Mouse (Mus musculus): ENCODE measurements at regions not wholly inside any gene's neighbourhood (a gene's known extent, or its start where the extent isn't known, plus 50 kb on each side); places are given as distances from the start of the nearest gene placed in this dataset.

DNA sequence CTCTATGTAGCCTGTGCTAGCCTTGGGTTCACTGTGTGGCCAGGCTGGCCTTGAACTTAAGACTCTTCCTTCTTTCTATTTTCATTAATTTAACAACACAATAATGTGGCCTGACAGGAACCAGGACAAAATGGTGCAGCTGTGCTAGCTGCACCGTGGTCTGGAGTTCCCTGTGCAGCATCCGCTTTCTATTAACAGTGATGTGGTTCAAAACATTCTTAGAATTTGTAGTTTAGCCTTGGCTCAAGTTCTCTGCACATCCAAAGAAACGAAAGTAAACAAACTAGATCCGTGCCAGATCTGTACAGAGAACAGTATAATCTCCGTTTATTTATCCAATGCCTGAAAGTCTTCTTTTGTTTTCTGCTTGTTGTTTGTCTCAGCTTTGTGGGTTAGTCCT lies 88.5 kb downstream of the Irx1 start:
- Histone ChIP-seq H3K36me3 (ENCODE audit: control insufficient read depth, insufficient read depth, low read length) (no peaks in the 10 kb centered on the region), H3K4me1 (ENCODE audit: control insufficient read depth, insufficient read depth, low read length) (no peaks in the 10 kb centered on the region), H3K27ac (replicated peaks; ENCODE audit: low read depth, low read length) (no peak overlapping the region; the same call in 1 of the 2 replicates), H3K9ac (ENCODE audit: low read depth, low read length) (no peak overlapping the region), H3K4me3 (ENCODE audit: low read depth, low read length) (no peak overlapping the region), H3K9me3 (ENCODE audit: control insufficient read depth, low read length) (no peaks in the 10 kb centered on the region), H3K4me2 (ENCODE audit: low read depth, low read length) (peak overlapping the region; percentile 12; the same call in 1 of the 2 replicates), H3K27me3 (replicated peaks; ENCODE audit: control insufficient read depth, insufficient read depth, low read length) (no peaks in the 10 kb centered on the region)
- 41% methylated on average over 5 of the region's 5 CpGs for WGBS
- DNase-seq (ENCODE audit: low spot score) (peak; percentile 70), ATAC-seq (ENCODE audit: low read depth) (no peak; the same call in 1 of the 2 replicates)

DNA sequence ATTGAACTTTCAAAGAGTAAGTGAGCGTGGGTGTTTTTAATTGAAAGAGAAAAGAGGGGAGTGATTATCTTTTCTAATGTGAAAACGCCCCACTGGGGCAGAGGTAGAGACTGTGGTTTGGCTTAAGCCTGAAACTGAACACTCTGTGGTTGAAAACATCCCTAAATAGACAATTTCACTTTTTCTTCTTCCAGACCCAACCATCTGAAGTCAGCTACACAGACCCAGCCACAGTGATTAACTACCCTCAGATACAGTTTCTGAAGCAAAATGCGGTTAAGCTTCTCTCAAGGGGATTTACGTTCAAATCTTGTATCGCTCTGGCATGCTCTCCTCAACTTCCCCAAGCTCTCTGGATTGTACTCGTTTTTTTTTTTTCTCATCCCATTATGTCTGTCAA lies 94.8 kb downstream of the Irx1 start:
- ATAC-seq (ENCODE audit: low read depth) (peak; percentile 62; the same call in 1 of the 2 replicates), DNase-seq (ENCODE audit: low spot score) (peak; percentile 86)
- H3K27me3 ChIP-seq (replicated peaks; ENCODE audit: control insufficient read depth, insufficient read depth, low read length) = no peaks in the 10 kb centered on the region
- H3K4me2 ChIP-seq (ENCODE audit: low read depth, low read length) = no peak overlapping the region
- 34% methylated on average over 6 of the region's 6 CpGs for WGBS
- no peak overlapping the region for H3K27ac ChIP-seq (replicated peaks; ENCODE audit: low read depth, low read length)
- H3K4me3 ChIP-seq (ENCODE audit: low read depth, low read length) = no peak overlapping the region
- no peaks in the 10 kb centered on the region for H3K4me1 ChIP-seq (ENCODE audit: control insufficient read depth, insufficient read depth, low read length)
- H3K9ac ChIP-seq (ENCODE audit: low read depth, low read length) = no peak overlapping the region
- no peaks in the 10 kb centered on the region for H3K36me3 ChIP-seq (ENCODE audit: control insufficient read depth, insufficient read depth, low read length)
- H3K9me3 ChIP-seq (ENCODE audit: control insufficient read depth, low read length) = no peaks in the 10 kb centered on the region

- Histone ChIP-seq H3K9ac (ENCODE audit: low read depth, low read length) (no peak overlapping the region), H3K27ac (replicated peaks; ENCODE audit: low read depth, low read length) (no peak overlapping the region), H3K4me3 (ENCODE audit: low read depth, low read length) (no peak overlapping the region), H3K4me2 (ENCODE audit: low read depth, low read length) (no peak overlapping the region), H3K27me3 (replicated peaks; ENCODE audit: control insufficient read depth, insufficient read depth, low read length) (no peaks in the 10 kb centered on the region; the same call in 1 of the 2 replicates), H3K9me3 (ENCODE audit: control insufficient read depth, low read length) (no peaks in the 10 kb centered on the region), H3K36me3 (ENCODE audit: control insufficient read depth, insufficient read depth, low read length) (no peaks in the 10 kb centered on the region), H3K4me1 (ENCODE audit: control insufficient read depth, insufficient read depth, low read length) (no peaks in the 10 kb centered on the region)
- DNase-seq (ENCODE audit: low spot score) (no peak), ATAC-seq (ENCODE audit: low read depth) (no peak)
- 76% methylated on average over 7 of the region's 7 CpGs for WGBS
Observed at GRCm38 (mm10) chr13:71853426-71854025, 110.0 kb downstream of the Irx1 start.

DNA sequence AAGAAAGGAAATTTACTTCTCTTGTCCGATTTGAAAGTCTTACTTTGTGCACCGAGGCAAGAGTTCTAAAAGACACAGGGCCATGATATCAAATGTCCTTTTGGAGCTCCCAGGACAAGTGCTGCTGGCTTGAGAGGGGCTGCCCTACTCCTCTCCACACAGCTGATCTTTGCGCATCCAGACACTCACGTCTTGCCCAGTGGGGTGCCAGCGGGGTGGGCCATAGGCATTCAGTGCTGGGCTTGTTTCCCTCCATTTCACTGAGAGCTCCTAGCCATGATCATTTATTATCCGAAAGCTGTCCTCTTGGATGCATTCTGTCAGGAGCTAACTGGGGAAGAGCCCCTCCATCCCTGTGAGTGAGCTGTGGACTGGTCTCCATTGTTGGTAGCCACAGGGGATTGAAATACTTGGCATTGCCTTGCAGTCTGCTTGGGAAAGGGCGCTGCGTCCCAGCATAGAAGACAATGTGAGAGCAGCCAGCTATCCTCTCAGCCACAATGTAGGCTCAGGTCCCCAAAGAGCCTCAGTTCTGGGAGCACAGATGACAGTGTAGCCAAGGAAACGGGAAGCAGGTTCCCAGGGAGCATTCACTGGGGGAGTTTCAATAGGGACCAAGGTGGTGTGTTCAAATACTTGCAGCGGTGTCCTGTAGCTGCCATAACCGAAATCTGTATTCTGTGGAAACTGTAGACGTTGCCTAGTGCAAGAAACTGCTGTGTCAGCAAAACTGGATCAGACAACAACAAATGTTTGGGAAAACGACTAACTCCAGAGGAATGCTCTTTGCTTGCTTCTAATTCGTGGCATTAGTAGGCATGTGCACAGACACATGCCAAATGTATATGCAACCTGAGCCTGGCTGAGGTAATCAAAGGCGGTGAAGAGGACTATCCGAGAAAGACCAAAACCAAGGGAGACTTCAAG lies 159.2 kb downstream of the Irx1 start:
- no peak overlapping the region for H3K9ac ChIP-seq (ENCODE audit: low read depth, low read length)
- ATAC-seq (ENCODE audit: low read depth) (no peak), DNase-seq (ENCODE audit: low spot score) (peak; percentile 26)
- H3K27ac ChIP-seq (replicated peaks; ENCODE audit: low read depth, low read length) = no peak overlapping the region
- no peak overlapping the region for H3K4me2 ChIP-seq (ENCODE audit: low read depth, low read length)
- H3K9me3 ChIP-seq (ENCODE audit: control insufficient read depth, low read length) = no peaks in the 10 kb centered on the region
- H3K4me3 ChIP-seq (ENCODE audit: low read depth, low read length) = no peak overlapping the region
- H3K27me3 ChIP-seq (replicated peaks; ENCODE audit: control insufficient read depth, insufficient read depth, low read length) = no peaks in the 10 kb centered on the region
- no peaks in the 10 kb centered on the region for H3K4me1 ChIP-seq (ENCODE audit: control insufficient read depth, insufficient read depth, low read length)
- WGBS = 59% methylated on average over 16 of the region's 16 CpGs
- H3K36me3 ChIP-seq (ENCODE audit: control insufficient read depth, insufficient read depth, low read length) = no peaks in the 10 kb centered on the region

DNA sequence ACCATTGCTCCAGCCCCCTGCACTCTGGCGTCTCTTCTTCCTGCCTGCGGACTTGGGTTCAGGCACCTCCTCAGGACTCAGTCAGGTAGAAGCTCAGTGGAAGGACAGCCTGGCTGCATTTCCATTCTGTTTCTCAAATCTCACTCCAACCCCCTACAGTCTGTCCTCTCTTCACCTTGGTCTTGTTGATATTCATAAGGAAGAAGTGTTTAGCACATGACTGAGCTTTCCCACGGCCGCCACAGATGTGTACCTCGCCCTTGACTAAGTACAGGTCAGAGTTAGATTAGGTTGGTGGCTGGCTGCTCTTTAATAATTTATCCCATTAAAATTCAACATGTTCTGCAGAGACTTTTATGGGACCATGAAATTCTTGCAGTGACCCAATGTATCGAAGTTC lies 165.2 kb downstream of the Irx1 start:
- WGBS = 83% methylated on average over 6 of the region's 6 CpGs

GRCm38 (mm10) chr13:71784740-71785139 lies 178.8 kb downstream of the Irx1 start:
- Histone ChIP-seq H3K9me3 (ENCODE audit: control insufficient read depth, low read length) (peaks cover 7% of the 10 kb centered on the region; the same call in 1 of the 2 replicates), H3K27ac (replicated peaks; ENCODE audit: low read depth, low read length) (no peak overlapping the region), H3K36me3 (ENCODE audit: control insufficient read depth, insufficient read depth, low read length) (no peaks in the 10 kb centered on the region), H3K4me2 (ENCODE audit: low read depth, low read length) (no peak overlapping the region), H3K4me3 (ENCODE audit: low read depth, low read length) (no peak overlapping the region), H3K27me3 (replicated peaks; ENCODE audit: control insufficient read depth, insufficient read depth, low read length) (no peaks in the 10 kb centered on the region), H3K9ac (ENCODE audit: low read depth, low read length) (no peak overlapping the region), H3K4me1 (ENCODE audit: control insufficient read depth, insufficient read depth, low read length) (no peaks in the 10 kb centered on the region; the same call in 1 of the 2 replicates)
- WGBS = 52% methylated on average over 10 of the region's 10 CpGs
- peak; percentile 61 for DNase-seq (ENCODE audit: low spot score)
- ATAC-seq (ENCODE audit: low read depth) = peak; percentile 41; the same call in 1 of the 2 replicates

More for the DNA sequence above, 165.2 kb downstream of the Irx1 start:
- Histone ChIP-seq H3K9me3 (ENCODE audit: control insufficient read depth, low read length) (no peaks in the 10 kb centered on the region), H3K4me2 (ENCODE audit: low read depth, low read length) (no peak overlapping the region), H3K4me3 (ENCODE audit: low read depth, low read length) (no peak overlapping the region), H3K4me1 (ENCODE audit: control insufficient read depth, insufficient read depth, low read length) (no peaks in the 10 kb centered on the region), H3K27ac (replicated peaks; ENCODE audit: low read depth, low read length) (no peak overlapping the region), H3K27me3 (replicated peaks; ENCODE audit: control insufficient read depth, insufficient read depth, low read length) (no peaks in the 10 kb centered on the region), H3K9ac (ENCODE audit: low read depth, low read length) (no peak overlapping the region), H3K36me3 (ENCODE audit: control insufficient read depth, insufficient read depth, low read length) (no peaks in the 10 kb centered on the region)
- ATAC-seq (ENCODE audit: low read depth) = no peak
- DNase-seq (ENCODE audit: low spot score) = no peak

DNA sequence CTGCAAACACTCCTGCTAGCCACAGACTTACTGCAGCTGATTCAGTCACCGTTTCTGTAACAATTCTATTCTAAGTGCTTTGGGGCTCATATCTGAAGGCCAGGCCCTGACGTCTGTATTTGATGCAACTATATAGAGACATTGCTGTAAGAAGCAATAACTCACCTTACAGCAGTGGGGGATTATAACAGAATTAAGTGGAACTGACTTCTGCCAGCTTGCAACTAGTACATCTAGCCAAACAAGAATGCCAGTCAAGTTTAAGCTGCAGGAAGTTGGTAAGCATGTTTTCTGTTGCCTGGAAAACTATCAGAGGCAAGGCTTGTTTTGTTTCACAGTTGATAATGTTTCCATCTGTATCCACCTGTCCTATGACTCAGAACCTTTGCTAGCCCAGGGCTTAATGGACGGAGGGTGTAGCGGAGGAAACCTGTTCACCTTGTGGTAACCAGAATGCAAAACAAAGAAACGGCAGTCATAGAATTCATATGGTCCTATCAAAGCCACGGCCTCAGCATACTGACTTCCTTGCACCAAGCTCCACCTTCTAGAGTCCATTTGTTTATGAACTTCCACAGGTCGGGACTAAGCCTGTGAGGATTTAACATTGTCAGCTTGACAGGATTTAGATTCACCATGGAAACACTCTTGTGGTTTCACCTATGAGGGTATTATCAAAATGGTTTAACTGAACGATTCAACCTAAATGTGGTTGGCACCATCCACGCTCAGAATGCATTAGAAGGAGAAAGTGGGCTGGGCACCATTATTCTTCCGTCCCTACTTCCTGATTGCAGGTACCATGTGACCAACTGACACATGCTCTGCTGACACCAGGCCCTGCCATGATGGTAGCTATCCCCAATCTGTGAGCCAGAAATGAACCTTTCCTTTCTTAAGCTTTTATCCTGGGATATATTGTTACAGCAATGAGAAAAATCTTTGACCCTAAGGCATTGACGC lies 216.2 kb downstream of the Irx1 start:
- DNase-seq (ENCODE audit: low spot score) (no peak), ATAC-seq (ENCODE audit: low read depth) (no peak)
- Histone ChIP-seq H3K27ac (replicated peaks; ENCODE audit: low read depth, low read length) (no peak overlapping the region), H3K4me3 (ENCODE audit: low read depth, low read length) (no peak overlapping the region), H3K4me1 (ENCODE audit: control insufficient read depth, insufficient read depth, low read length) (no peaks in the 10 kb centered on the region), H3K9me3 (ENCODE audit: control insufficient read depth, low read length) (no peaks in the 10 kb centered on the region), H3K9ac (ENCODE audit: low read depth, low read length) (no peak overlapping the region), H3K36me3 (ENCODE audit: control insufficient read depth, insufficient read depth, low read length) (no peaks in the 10 kb centered on the region), H3K27me3 (replicated peaks; ENCODE audit: control insufficient read depth, insufficient read depth, low read length) (no peaks in the 10 kb centered on the region), H3K4me2 (ENCODE audit: low read depth, low read length) (no peak overlapping the region)
- 67% methylated on average over 11 of the region's 11 CpGs for WGBS

- Histone ChIP-seq H3K27ac (replicated peaks; ENCODE audit: low read depth, low read length) (no peak overlapping the region), H3K4me3 (ENCODE audit: low read depth, low read length) (no peak overlapping the region), H3K4me2 (ENCODE audit: low read depth, low read length) (no peak overlapping the region), H3K27me3 (replicated peaks; ENCODE audit: control insufficient read depth, insufficient read depth, low read length) (no peaks in the 10 kb centered on the region), H3K4me1 (ENCODE audit: control insufficient read depth, insufficient read depth, low read length) (no peaks in the 10 kb centered on the region), H3K36me3 (ENCODE audit: control insufficient read depth, insufficient read depth, low read length) (no peaks in the 10 kb centered on the region), H3K9me3 (ENCODE audit: control insufficient read depth, low read length) (no peaks in the 10 kb centered on the region), H3K9ac (ENCODE audit: low read depth, low read length) (no peak overlapping the region)
- ATAC-seq (ENCODE audit: low read depth) = no peak
- peak; percentile 30 for DNase-seq (ENCODE audit: low spot score)
- 22% methylated on average over 3 of the region's 3 CpGs for WGBS
Observed at GRCm38 (mm10) chr13:71746534-71746933, 217.0 kb downstream of the Irx1 start.

All from embryonic facial prominence, embryonic 14.5 days (tissue).